Mouse (Mus musculus) neural tube, embryonic 12.5 days (tissue): Measurements from ENCODE around the gene Slc6a5. TPM values are rescaled to one million over a fixed set of nuclear protein-coding genes. Genes with fewer than 3 reads are reported as not detected.

Source experiments
- ATAC-seq: fragments of 200-750 bp; cut with Nextera tagmentation; 2 replicates; pipeline ENCODE4 v1.8.0; 2017; ENCODE audit warnings: low read depth, mild to moderate bottlenecking, moderate TSS enrichment, moderate library complexity; ENCODE audit not compliant: low FRiP score
- H3K27ac ChIP-seq: fragments of 300-500 bp; sonication (generic); 2 replicates; pipeline ENCODE4 v1.5.1; 2016
- H3K27me3 ChIP-seq: fragments of 300-500 bp; sonication (generic); replicated peaks from 2 replicates; pipeline ENCODE4 v1.6.1; 2016; ENCODE audit warnings: mild to moderate bottlenecking
- H3K36me3 ChIP-seq: fragments of 300-500 bp; sonication (generic); 2 replicates; pipeline ENCODE4 v1.6.1; 2016; ENCODE audit warnings: mild to moderate bottlenecking
- H3K4me1 ChIP-seq: fragments of 300-500 bp; sonication (generic); 2 replicates; pipeline ENCODE4 v1.6.1; 2016
- H3K4me2 ChIP-seq: fragments of 300-500 bp; sonication (generic); replicated peaks from 2 replicates; pipeline ENCODE4 v1.6.1; 2016; ENCODE audit warnings: mild to moderate bottlenecking
- H3K4me3 ChIP-seq: fragments of 300-500 bp; sonication (generic); 2 replicates; pipeline ENCODE4 v1.5.1; 2016
- H3K9ac ChIP-seq: fragments of 300-500 bp; sonication (generic); 2 replicates; pipeline ENCODE4 v1.6.1; 2016; ENCODE audit warnings: mild to moderate bottlenecking
- H3K9me3 ChIP-seq: fragments of 300-500 bp; sonication (generic); 2 replicates; pipeline ENCODE4 v1.6.1; 2016; ENCODE audit warnings: mild to moderate bottlenecking
- WGBS: fragments of 180-500 bp; shearing (Covaris S2); methylation state at CpG from one replicate; pipeline ENCODE4 v1.1.7; 2016; 5-methylcytosine and 5-hydroxymethylcytosine counted together
- polyA plus RNA-seq: library from polyadenylated mRNA; unstranded; fragments of >200 nt; fragmentation: Nextera tagmentation; extraction: Ambion mirVana; gene quantifications from 2 replicates; pipeline ENCODE4 v1.2.1, GENCODE M21; 2016

The Slc6a5 gene
- polyA plus RNA-seq, 1 experiment from 2014 or later = 13.5 TPM

DNA sequence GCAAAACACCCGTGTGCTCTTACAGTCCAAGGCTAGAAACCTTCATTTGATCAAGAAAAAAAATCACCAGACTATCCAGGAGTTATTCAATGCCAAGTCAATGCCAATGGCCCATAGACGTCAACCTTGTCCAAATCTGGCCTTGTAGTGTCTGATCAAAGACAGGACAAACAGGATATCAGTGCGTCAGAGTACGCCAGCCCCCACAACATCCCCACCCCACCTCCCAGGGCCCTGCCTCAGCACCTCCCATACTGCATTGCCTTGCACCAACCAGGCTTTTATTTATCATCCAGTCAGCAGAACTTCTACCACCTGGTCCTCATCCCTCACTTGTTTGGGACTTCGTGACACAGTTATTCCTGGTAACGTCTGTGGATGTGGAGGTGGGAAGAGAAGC is 14.7 kb upstream of the Slc6a5 start:
- H3K36me3 ChIP-seq = no peaks in the 10 kb centered on the region
- H3K27me3 ChIP-seq = peaks cover 3% of the 10 kb centered on the region; the same call in 1 of the 2 replicates
- no peak overlapping the region for H3K4me2 ChIP-seq
- ATAC-seq = no peak
- H3K9ac ChIP-seq = no peak overlapping the region
- H3K27ac ChIP-seq = no peak overlapping the region
- no peaks in the 10 kb centered on the region for H3K9me3 ChIP-seq
- 78% methylated on average over 6 of the region's 6 CpGs for WGBS
- H3K4me1 ChIP-seq = no peaks in the 10 kb centered on the region
- H3K4me3 ChIP-seq = no peak overlapping the region

DNA sequence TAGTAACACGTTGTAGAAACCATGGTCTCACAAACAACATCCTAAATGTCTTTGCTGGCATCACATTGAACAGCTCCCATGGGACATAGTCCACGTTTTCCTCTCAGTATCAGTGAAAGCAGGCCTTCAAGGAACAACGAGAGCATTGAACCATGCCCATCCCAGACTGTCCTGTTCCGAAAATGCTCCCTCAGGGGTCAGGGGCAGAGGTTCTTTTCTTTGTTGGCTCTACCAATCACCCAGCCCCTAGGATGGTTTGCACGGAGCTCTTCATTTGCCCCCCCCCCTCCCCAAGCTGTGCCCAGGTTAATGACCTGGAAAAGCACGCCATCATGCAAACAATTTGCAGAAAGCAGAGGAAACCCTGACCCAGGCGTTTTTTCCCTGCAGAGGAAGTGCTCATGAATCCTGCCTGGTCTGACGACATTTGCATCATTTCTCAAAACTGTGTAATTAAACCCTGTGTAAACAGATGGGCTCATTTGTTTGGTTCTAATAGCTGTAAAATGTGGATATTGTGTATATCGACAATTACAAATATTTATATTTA is 7.9 kb upstream of the Slc6a5 start:
- peaks cover 34% of the 10 kb centered on the region for H3K27me3 ChIP-seq
- H3K27ac ChIP-seq = no peak overlapping the region
- H3K9me3 ChIP-seq = no peaks in the 10 kb centered on the region
- no peaks in the 10 kb centered on the region for H3K36me3 ChIP-seq
- 0 out of 2 replicates have a peak overlapping the region, but pooled peaks have one; percentile 5 for H3K4me2 ChIP-seq
- no peak overlapping the region for H3K4me3 ChIP-seq
- peak; percentile 87 for ATAC-seq
- no peaks in the 10 kb centered on the region for H3K4me1 ChIP-seq
- WGBS = 21% methylated on average over 9 of the region's 9 CpGs
- no peak overlapping the region for H3K9ac ChIP-seq

DNA sequence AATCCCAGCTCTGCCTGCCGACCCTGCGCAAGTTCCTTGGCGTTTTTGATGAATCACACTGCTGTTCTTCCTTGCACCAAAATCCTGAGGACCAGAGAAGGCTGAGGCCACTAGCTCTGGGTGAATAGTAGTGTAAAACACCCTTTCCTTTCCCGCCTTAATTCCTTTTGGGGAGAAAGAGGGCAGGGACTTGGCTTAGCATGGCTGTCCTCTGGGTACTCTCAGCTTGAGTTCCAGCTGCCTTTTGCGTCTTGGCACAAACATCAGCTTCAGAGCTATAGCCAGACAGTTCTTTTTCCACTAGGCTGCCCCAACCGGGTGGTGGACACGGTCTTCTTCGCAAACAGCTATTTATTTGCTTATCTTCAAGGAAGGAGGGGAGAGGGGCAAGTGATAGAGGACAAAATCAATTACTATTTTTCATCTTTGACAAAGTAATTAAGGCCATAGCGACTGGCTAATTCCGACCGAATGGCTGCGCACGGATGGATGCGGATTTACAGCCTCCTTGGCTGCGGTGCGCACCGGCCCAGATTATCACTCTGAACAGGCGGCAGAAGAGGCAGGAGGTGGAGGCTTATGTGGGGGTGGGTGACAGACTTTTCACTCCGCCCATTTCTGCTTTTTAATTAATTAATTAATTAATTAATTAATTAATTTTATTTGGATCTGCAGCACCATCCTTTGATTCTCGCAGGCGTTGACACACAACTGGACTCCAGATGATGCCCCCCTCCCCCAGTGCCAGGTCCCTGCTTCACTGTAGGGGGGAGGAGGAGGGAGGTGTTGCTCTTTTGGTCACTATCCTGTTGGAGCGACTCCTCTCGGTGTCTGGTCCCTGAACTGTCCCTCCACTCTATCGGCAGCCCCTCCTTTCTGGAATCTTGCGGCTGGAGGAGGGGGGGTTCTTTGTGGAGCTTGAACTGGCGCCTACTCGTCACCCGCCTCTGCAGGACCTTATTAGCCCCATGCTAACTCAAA is 2.5 kb upstream of the Slc6a5 start:
- H3K27me3 ChIP-seq = peaks cover 84% of the 10 kb centered on the region
- peak overlapping the region; percentile 27 for H3K4me3 ChIP-seq
- 0 out of 2 replicates have a peak, but pooled peaks cover 3% of the 10 kb centered on the region for H3K4me1 ChIP-seq
- H3K36me3 ChIP-seq = no peaks in the 10 kb centered on the region
- no peaks in the 10 kb centered on the region for H3K9me3 ChIP-seq
- H3K4me2 ChIP-seq = peak overlapping the region; percentile 48
- H3K9ac ChIP-seq = peak overlapping the region; percentile 22; the same call in 1 of the 2 replicates
- H3K27ac ChIP-seq = peak overlapping the region; percentile 51
- 1% methylated on average over 28 of the region's 28 CpGs for WGBS
- ATAC-seq = peak; percentile 53

DNA sequence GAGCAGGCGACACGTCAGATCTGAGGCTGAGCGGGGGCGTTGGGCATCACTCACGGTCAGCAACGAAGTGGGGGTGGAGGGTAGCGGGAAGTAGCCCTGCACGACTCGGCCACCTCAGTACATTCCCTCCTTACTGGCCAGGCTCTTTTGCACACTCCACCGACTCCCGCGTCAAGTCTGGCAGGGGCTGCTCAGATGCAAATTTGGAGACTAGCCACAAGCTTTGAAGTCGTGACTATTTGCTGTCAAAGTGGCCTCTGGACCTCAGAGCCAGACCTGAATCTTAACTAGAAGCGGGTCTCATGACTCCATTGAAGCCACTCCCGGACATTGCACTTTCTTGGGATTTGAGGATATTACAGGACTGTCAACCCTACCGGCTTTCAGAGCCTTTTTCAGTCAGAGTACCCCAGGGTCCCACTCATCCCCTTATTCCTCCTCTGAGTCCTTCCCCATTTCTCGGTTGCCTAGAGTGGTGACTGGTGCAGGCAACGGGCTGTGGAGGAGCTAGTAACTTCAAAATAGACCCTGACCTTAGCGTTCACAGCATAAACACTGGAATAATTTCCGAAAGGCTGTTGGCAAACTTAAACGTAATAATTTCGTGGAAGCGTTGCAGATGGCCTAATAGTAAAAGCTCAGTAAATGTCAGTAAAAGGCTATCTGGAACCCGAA is 1.6 kb upstream of the Slc6a5 start:
- Histone ChIP-seq H3K9me3 (no peaks in the 10 kb centered on the region), H3K4me2 (peak overlapping the region; percentile 48), H3K4me3 (peak overlapping the region; percentile 27), H3K4me1 (0 out of 2 replicates have a peak, but pooled peaks cover 3% of the 10 kb centered on the region), H3K27me3 (peaks cover 93% of the 10 kb centered on the region), H3K36me3 (no peaks in the 10 kb centered on the region), H3K27ac (peak overlapping the region; percentile 51; the same call in 1 of the 2 replicates), H3K9ac (peak overlapping the region; percentile 22)
- under 1% methylated on average over 24 of the region's 24 CpGs for WGBS
- peak; percentile 23; the same call in 1 of the 2 replicates for ATAC-seq

DNA sequence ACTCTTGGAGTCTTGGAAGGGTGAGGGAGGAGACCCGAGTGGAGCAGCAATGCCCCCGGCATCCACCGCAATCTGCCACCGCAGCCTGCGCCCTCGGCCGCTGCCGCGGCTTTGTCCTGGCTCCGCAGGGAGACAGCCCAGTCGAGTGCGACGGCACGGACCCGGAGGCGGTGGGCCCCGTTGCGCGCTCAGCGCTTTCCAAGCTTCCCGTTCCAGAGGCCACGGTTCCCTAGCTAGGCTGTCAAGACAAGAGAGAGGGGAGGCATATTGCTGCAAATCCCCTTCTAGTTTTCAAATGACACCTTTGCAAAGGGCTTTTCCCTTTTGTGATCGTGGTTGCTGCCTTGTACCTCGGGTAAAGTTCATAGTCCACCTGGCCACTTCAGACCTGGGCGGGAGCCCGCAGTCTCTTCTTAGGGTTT is 945 bp upstream of the Slc6a5 start:
- Histone ChIP-seq H3K27me3 (peaks cover 98% of the 10 kb centered on the region), H3K4me3 (0 out of 2 replicates have a peak overlapping the region, but pooled peaks have one; percentile 27), H3K4me1 (0 out of 2 replicates have a peak, but pooled peaks cover 3% of the 10 kb centered on the region), H3K27ac (peak overlapping the region; percentile 51; the same call in 1 of the 2 replicates), H3K4me2 (peak overlapping the region; percentile 48), H3K9me3 (no peaks in the 10 kb centered on the region), H3K9ac (peak overlapping the region; percentile 22), H3K36me3 (no peaks in the 10 kb centered on the region)
- peak; percentile 29; the same call in 1 of the 2 replicates for ATAC-seq
- 2% methylated on average over 22 of the region's 26 CpGs for WGBS

DNA sequence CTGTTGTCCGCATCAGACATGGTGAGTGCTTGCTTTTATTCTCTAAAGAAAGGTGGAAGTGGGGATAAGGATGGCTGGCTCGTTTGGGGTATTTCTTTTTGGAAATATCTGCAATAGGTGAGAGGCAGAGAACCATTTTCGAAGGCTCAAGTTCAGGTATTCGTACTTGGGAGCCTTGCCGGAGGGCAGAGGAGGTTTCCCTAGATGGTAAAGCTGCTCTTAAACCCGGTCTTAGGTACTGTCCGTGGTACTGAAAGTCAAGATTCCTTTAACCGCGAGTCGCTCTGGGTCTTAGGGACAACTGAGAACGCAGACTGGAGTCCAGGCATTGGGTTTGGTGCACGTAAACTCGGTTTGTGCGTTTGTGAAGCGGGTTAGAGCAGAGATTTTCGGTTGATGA is 415 bp downstream of the Slc6a5 start:
- WGBS = 1% methylated on average over 16 of the region's 16 CpGs
- ATAC-seq = no peak
- peak overlapping the region; percentile 51; the same call in 1 of the 2 replicates for H3K27ac ChIP-seq
- H3K9me3 ChIP-seq = no peaks in the 10 kb centered on the region
- H3K4me1 ChIP-seq = 0 out of 2 replicates have a peak, but pooled peaks cover 3% of the 10 kb centered on the region
- no peaks in the 10 kb centered on the region for H3K36me3 ChIP-seq
- H3K9ac ChIP-seq = peak overlapping the region; percentile 50
- H3K4me3 ChIP-seq = peak overlapping the region; percentile 32
- H3K4me2 ChIP-seq = peak overlapping the region; percentile 48; the same call in 1 of the 2 replicates
- peaks cover 98% of the 10 kb centered on the region for H3K27me3 ChIP-seq

DNA sequence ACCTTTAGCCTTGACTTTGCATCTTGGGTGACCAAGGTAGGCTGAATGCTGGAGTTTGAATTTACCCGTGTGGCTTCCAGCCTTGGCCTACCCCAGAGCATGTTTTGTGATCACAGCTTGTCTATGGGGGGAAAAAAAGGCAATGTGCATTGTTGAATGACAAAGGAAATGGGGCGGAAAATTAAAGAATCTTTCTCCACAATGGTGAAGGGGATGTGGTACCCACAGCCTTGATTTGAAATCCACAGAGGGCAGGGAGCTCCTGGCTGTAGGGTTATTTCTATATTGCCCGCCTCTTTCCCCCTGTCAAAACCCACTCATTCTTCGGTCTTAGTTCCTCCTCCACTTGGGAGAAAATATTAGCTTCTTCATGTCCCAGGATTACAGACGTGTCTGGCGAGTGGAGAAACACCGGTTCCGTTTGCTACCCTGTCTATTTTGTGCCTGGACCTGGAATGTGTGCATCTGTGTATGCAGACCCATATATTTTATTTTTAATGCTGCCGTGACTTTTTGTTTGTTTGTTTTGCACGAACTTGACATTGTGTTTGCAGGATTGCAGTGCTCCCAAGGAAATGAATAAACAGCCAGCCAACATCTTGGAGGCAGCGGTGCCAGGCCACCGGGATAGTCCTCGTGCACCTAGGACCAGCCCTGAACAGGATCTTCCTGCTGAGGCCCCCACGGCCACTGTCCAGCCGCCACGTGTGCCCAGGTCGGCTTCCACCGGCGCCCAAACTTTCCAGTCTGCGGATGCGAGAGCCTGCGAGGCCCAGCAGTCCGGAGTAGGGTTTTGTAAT is 1.4 kb downstream of the Slc6a5 start:
- WGBS = 2% methylated on average over 23 of the region's 23 CpGs

DNA sequence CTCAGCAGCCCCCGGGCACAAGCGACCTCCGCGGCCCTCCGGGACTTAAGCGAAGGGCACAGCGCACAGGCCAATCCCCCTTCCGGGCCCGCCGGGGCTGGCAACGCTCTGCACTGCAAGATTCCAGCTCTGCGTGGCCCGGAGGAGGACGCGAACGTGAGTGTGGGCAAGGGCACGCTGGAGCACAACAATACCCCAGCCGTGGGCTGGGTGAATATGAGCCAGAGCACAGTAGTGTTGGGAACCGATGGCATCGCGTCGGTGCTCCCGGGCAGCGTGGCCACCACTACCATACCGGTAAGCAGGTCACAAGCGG is 2.0 kb downstream of the Slc6a5 start:
- peak overlapping the region; percentile 42 for H3K4me2 ChIP-seq
- H3K9ac ChIP-seq = peak overlapping the region; percentile 73
- H3K27me3 ChIP-seq = peaks cover 99% of the 10 kb centered on the region
- 0 out of 2 replicates have a peak, but pooled peaks cover 3% of the 10 kb centered on the region for H3K4me1 ChIP-seq
- peak overlapping the region; percentile 45 for H3K4me3 ChIP-seq
- under 1% methylated on average over 26 of the region's 26 CpGs for WGBS
- no peaks in the 10 kb centered on the region for H3K36me3 ChIP-seq
- peak overlapping the region; percentile 43 for H3K27ac ChIP-seq
- H3K9me3 ChIP-seq = no peaks in the 10 kb centered on the region
- ATAC-seq = no peak

More for the DNA sequence above, 1.4 kb downstream of the Slc6a5 start:
- Histone ChIP-seq H3K4me1 (0 out of 2 replicates have a peak, but pooled peaks cover 3% of the 10 kb centered on the region), H3K9ac (peak overlapping the region; percentile 73), H3K9me3 (no peaks in the 10 kb centered on the region), H3K4me3 (peak overlapping the region; percentile 45), H3K4me2 (peak overlapping the region; percentile 42), H3K27me3 (peaks cover 98% of the 10 kb centered on the region), H3K27ac (peak overlapping the region; percentile 43), H3K36me3 (no peaks in the 10 kb centered on the region)
- no peak for ATAC-seq

DNA sequence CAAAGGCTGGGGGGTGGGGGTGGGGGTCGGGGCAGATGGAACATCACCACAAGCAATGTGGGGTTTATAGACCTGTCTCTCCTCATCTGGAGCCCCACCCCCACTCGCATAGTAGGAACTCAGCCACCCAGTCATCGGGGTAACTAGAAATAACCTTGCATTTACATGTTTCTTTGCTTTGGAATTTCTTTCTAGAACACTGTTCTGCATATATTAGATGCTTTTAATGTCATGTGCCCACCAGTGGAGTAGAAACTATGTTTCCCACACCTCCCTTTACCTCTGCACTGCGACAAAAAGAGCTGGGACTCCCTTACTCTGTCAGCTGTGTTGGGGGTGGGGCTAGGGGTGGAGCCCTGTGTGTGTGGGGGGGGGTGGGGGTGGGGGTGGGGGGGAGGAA is 3.2 kb downstream of the Slc6a5 start:
- Histone ChIP-seq H3K4me3 (peak overlapping the region; percentile 45), H3K9ac (peak overlapping the region; percentile 61), H3K27ac (0 out of 2 replicates have a peak overlapping the region, but pooled peaks have one; percentile 20), H3K4me2 (peak overlapping the region; percentile 55), H3K4me1 (peaks cover 7% of the 10 kb centered on the region; the same call in 1 of the 2 replicates), H3K27me3 (peaks cover 99% of the 10 kb centered on the region), H3K9me3 (no peaks in the 10 kb centered on the region), H3K36me3 (no peaks in the 10 kb centered on the region)
- WGBS = 2% methylated on average over 4 of the region's 4 CpGs
- no peak for ATAC-seq

DNA sequence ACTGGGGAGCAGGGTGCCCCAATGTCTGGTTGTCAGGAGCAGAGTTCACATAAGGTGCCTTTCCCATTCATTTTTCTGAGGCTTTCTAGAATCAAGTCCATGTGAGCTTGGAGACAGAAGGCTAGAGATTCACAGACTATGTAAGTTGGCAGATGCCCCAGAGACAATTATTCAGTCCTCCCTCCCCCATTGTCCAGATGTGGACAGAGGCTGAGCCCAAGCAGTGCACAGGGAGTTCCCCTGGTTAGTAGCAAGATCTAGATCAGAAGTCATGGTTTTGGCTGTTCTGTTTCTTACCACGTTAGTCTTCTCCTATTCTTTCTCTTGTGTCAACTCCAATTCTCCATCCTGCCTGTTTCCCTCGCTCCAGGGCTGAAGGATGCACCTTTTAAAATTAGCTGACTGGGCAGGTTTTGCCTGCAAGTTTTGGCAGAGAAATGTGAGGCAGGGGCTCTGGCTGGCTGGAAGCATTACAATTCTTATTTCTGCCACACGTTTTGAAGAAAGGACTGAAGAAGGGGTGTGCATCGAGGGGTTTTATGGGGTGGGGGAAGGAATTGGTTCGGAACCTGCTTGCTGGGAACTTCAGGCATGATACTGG is 3.9 kb downstream of the Slc6a5 start:
- no peaks in the 10 kb centered on the region for H3K9me3 ChIP-seq
- H3K27me3 ChIP-seq = peaks cover 99% of the 10 kb centered on the region
- H3K4me2 ChIP-seq = peak overlapping the region; percentile 55
- peak overlapping the region; percentile 45 for H3K4me3 ChIP-seq
- no peak overlapping the region for H3K27ac ChIP-seq
- under 1% methylated on average over 5 of the region's 5 CpGs for WGBS
- H3K9ac ChIP-seq = peak overlapping the region; percentile 61; the same call in 1 of the 2 replicates
- H3K36me3 ChIP-seq = no peaks in the 10 kb centered on the region
- no peak for ATAC-seq
- peaks cover 4% of the 10 kb centered on the region; the same call in 1 of the 2 replicates for H3K4me1 ChIP-seq
